Mouse (Mus musculus) common myeloid progenitor, adult 5-6 weeks (primary cell): ENCODE data around the gene Nfatc3. TPM values are rescaled to one million over a fixed set of nuclear protein-coding genes. Genes with fewer than 3 reads are reported as not detected.

Experiments
- ATAC-seq: replicated peaks from 2 replicates; pipeline ENCODE4 v1.8.0; 2016; ENCODE audit warnings: low read depth, mild to moderate bottlenecking, moderate TSS enrichment, inconsistent platforms; ENCODE audit not compliant: poor library complexity, severe bottlenecking
- total RNA-seq: library from RNA; stranded (forward); fragments of 200-1000, 187-1606 nt; gene quantifications from 2 replicates; pipeline ENCODE4 v1.2.3, GENCODE M21; 2017

The Nfatc3 gene
- total RNA-seq, 1 experiment from 2014 or later = 47.8 TPM

DNA sequence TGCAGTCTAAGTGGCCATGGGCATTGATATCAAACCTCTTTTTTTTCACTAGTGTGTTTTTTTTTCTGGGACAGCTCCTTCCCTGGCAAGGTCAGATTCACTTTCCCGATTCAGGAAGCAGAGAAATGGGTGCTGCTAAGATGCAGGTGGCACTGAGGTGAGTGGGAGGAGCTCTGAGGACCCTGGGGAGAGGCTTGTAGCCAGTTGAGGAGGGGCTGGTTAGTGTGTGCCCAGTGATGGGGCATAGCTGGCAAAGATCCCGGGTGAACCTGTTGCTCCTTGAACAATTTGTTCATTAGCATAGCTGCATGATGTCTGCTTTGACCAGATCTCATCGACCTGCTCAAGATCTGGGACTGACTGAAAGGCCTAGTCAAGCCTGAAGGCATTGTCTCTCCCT, 3.6 kb upstream of the Nfatc3 start:
- ATAC-seq = no peak

DNA sequence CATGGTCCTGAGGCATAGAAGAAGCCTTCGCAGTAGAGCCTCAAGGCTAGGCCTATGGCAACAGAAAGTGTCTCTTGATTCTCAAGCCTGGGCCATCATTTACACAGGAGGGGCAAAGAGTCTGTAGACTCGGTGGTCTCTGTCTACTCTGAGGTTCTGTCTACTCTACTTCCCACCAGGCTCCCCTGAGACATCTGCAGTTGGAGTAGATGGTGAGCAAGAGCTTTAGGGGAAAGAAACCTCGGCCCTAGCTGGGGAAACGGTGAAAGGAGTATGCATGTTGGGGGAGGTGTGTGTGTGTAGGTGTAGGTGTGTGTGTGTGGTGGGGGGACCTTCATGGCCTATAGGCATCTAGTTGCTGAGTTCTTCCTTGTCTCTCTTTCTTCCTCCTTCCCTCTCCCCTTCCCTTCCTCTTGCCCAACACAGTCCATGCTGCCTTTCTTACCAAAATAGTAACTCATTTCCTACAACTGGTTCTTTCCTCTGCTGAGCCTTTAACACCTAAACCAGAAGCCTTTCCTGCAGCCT, 2.1 kb upstream of the Nfatc3 start:
- no peak for ATAC-seq

- ATAC-seq = peak; percentile 7; the same call in 1 of the 2 replicates
These were observed 1.2 kb downstream of the Nfatc3 start for GRCm38 (mm10) chr8:106059613-106060371.

DNA sequence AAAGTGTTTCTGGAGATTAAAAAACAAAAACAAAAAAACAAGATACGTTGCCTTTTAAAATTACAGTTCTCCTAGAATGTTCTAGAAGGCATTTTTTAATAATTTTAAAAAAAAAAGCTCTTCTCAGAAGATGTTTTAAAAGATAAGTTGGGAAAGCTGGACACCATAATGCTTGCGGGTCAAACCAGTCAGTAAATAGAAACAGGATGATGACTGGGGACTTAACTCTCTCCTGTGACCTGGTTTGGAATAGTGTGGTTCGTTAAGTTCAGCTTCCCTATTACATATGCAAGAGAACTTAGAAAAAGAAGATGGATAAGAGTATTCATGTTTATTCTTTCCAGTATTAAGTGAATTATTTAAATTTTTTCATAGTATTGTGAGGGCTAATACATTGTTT, 1.9 kb downstream of the Nfatc3 start:
- ATAC-seq = no peak

- no peak for ATAC-seq
These were observed 3.0 kb downstream of the Nfatc3 start for GRCm38 (mm10) chr8:106061686-106062085.

DNA sequence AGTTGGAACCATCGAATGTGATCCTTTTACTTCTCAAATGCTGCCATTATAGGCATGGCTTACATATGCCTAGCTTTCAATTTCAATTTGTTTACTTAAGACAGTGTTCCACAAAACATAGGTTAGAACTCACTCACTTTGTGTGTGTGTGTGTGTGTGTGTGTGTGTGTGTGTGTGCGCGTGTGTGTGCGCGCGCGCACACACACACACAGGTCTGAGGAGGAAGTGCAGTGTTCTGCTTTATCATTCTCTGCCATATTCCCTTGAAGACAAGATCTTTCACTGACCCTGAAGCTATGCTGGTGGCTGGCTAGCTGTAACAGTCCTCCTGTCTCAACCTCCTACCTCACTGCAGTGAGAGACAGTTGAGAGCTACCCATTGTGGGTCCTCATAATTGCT, 4.4 kb downstream of the Nfatc3 start:
- ATAC-seq = peak; percentile 13; the same call in 1 of the 2 replicates

GRCm38 (mm10) chr8:106066721-106067120, 8.1 kb downstream of the Nfatc3 start:
- ATAC-seq = no peak

DNA sequence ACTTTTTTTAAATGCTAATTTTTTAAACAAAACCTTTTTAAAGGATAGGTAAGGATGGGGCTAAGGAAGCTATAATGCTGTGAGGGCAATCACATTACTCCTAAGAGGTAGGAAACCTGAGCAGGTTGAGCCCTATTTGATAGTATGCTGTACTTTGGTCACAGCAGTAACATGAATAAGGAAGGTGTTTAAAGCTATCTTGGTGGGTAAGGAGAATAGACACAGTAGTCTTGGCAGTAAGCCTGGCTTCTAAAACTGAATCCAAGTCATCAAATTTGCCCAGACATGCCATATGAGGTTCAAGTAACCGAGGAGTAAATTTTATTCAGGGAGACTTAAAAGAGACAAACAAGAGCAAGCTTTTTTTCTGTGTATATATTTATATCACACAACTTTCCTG, 10.9 kb downstream of the Nfatc3 start:
- ATAC-seq = no peak

- ATAC-seq = no peak
These were observed 13.5 kb downstream of the Nfatc3 start for GRCm38 (mm10) chr8:106072113-106072512.

DNA sequence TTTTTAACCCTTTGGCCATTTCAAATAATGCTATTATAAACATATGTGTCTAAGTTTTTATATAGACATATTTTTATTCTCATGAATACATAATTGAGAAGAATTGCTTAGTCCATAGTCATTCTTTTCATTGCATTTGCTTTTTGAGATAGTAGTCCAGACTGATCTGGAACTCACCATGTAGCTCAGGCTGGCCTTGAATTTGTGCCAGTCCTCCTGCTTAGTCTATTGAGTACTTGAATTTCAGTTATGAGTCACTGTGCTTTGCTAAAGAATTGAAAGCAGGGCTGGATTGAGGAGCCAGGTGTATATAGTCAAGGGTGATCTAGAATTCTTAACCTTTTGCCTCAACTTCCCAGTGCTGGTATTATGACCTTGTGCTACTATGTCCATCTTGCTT, 15.6 kb downstream of the Nfatc3 start:
- no peak for ATAC-seq

DNA sequence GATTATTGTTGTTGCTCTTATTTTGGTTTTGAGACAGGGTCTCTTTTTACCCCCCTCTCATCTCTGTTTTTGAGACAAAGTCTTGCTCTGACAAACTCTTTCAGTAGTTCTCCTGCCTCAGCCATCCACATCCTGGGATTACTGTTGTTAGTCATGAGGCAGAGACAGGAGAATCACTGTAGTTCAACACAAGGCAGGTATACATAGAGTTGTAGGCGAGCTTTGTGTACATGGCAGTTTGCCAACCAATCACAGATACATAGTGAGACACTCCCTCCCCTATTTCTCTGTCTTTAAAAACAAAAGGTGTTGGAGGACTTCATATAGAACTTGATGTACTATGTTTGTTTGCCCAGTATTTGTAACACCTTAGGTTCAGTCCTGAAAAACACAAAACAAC, 16.0 kb downstream of the Nfatc3 start:
- ATAC-seq = no peak

- peak; percentile 81 for ATAC-seq
These were observed 16.7 kb downstream of the Nfatc3 start for GRCm38 (mm10) chr8:106075161-106075862.

DNA sequence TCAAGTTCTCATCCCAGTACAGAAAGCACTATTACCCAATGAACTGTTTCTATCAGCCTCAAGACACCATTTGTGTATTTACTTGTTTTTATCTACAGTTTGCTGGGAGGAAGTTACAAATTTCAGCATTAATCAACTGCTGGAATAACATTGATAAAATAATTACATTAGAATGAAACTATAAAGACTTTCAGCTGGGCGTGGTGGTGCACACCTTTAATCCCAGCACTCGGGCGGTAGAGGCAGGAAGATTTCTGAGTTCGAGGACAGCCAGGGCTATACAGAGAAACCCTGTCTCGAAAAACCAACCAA, 17.2 kb downstream of the Nfatc3 start:
- no peak for ATAC-seq

- 0 out of 2 replicates have a peak, but pooled peaks have one; percentile 73 for ATAC-seq
These were observed 18.0 kb downstream of the Nfatc3 start for GRCm38 (mm10) chr8:106076612-106077011.

DNA sequence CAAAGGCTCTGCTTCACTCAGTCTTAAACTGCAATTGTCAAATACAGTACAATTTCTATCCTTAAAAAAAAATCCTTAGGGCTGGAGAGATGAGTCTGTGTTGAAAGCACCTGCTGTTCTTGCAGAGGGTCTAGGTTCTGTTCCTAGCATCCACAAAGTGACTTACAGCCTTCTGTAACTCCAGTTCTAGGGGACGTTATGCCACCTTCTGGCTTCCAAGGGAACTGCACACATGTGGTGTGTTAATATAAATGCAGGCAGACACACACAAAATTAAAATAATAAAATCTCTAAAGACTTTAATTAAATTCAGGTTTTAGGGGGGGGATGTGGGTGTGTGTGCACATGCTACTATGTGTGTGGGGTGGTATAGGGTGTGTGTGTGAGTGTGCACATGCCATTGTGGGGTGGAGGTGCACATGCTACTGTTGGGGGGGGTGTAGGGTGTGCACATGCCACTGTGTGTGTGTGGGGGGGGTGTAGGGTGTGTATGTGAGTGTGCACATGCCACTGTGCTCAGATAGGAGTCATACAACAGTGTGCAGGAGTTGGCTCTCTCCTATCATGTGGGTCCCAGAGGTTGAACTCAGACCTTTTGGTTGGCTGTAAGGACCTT, 18.9 kb downstream of the Nfatc3 start:
- no peak for ATAC-seq

DNA sequence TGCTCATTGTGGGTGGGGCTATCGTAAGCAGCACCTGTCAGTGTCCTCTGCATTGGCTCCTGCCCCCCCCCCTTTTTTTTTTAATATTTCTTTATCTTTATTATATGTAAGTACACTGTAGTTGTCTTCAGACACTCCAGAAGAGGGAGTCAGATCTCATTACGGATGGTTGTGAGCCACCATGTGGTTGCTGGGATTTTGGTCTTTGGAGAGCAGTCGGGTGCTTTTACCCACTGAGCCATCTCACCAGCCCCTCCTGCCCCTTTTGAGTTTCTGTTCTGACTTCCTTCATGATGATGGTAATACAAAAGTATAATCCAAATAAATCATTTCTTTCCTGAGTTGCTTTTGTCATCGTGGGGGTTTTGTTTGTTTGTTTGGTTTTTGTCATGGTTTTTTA, 43.7 kb downstream of the Nfatc3 start:
- no peak for ATAC-seq

DNA sequence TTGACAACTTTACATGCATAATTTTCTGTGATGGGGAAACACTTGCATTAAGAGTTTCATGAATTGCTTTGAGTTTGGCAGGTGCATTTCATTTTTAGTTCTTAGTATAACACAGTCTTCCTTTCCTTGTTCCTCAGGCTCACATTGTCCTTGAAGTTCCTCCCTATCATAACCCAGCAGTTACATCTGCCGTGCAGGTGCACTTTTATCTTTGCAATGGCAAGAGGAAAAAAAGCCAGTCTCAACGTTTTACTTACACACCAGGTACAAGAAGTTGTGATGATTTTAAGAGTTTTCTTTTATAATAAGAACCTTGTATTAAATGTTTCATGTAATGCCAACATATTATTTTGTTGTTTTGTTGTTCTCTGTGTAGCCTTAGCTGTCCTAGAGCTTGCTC, 45.2 kb downstream of the Nfatc3 start:
- no peak for ATAC-seq

DNA sequence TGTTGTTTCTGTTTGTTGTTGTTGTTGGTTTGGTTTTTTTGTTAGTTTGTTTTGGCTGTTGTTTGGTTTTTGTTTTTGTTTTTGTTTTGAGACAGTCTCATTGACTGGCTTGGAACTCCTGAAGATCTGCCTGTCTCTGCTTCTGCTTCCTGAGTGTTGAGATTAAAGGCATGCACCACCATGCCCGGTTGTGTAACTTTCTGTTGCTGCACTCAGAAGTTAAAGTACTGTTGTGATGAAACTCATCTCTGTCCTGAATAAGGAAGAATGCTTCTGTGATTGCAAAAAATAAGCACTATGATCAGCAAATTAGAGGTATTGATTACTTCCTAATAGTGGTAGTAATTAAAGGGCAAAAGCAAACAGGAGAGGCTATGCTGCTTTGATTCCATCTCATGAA, 47.6 kb downstream of the Nfatc3 start:
- no peak for ATAC-seq

DNA sequence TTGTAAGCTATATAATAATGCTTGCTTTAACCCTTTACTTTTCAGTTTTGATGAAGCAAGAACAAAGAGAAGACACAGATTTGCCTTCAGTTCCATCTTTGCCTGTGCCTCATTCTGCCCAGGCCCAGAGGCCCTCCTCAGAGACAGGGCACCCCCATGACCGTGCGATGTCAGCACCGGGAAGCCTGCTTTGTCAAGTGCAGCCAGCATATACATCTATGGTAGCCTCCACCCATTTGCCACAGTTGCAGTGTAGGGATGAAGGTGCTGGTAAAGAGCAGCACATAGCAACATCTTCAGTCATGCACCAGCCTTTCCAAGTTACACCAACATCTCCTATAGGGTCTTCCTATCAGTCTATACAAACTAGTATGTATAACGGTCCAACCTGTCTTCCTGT, 49.4 kb downstream of the Nfatc3 start:
- ATAC-seq = no peak

DNA sequence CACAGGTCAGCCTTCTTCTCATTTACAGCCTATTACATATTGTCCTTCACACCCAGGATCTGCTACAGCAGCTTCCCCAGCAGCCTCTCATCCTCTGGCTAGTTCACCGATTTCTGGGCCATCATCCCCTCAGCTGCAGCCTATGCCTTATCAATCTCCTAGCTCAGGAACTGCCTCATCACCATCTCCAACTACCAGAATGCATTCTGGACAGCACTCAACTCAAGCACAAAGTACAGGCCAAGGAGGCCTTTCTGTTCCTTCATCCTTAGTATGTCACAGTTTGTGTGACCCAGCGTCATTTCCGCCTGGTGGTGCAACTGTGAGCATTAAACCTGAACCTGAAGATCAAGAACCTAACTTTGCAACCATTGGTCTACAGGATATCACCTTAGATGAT, 50.1 kb downstream of the Nfatc3 start:
- ATAC-seq = no peak

GRCm38 (mm10) chr8:106112041-106112440, 53.4 kb downstream of the Nfatc3 start:
- no peak for ATAC-seq
